Mouse (Mus musculus): ENCODE results near the gene Lat. TPM values are rescaled to one million over a fixed set of nuclear protein-coding genes. Genes with fewer than 3 reads are reported as not detected.

The Lat gene
- total RNA-seq, 2 experiments from 2014 or later: 0.35 to 1.6 TPM

- ATAC-seq (replicated peaks; ENCODE audit: poor library complexity): no peak
These were observed 1.0 kb downstream of the Lat start for GRCm38 (mm10) chr7:126368367-126368766.

- no peak for ATAC-seq (replicated peaks; ENCODE audit: poor library complexity)
These were observed 1.7 kb downstream of the Lat start for GRCm38 (mm10) chr7:126367636-126368035.

GRCm38 (mm10) chr7:126363038-126363437 is 6.3 kb downstream of the Lat start:
- no peak for ATAC-seq (replicated peaks; ENCODE audit: poor library complexity)

DNA sequence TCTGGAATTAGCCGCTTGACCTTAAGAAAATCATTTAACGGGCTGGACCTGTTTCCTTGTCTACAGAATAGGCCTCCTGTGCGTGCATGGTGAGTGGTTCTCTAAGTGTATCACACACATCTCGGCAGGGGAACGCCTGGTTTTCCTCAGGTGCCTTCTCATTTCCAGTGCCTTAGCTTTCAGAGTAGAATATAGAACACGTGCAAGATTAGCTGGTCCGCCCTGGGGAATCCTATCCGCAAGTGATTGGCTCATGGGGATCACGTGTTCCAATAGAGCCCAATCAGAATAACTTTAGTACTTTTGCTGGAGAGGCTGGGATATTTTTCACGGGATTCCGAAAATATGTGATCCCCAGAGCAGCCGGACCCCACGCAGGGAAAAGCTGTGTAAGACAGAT is 10.3 kb downstream of the Lat start:
- no peak for ATAC-seq (replicated peaks; ENCODE audit: poor library complexity)

- ATAC-seq (replicated peaks; ENCODE audit: poor library complexity): no peak
These were observed 11.0 kb downstream of the Lat start for GRCm38 (mm10) chr7:126358413-126358812.

DNA sequence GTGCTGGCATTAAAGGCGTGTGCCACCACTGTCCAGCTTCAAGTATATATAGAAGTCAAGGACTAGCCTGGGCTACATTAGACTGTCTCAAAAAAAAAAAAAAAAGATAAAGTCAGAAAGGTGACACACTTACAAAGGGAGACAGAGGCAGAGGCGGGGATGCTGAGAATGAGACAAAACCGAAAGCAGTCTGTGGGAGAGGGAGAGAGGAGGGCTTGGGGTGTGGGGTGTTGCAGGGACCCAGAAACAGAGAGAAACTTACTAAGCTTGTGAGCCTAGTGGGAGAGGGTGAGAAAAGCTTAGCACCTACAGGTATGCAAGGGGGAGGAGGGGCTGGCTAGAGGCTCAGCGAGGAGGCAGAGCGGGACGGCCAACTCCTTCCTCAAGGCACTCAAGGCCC is 11.5 kb downstream of the Lat start:
- no peak for ATAC-seq (replicated peaks; ENCODE audit: poor library complexity)

GRCm38 (mm10) chr7:126356793-126357591 is 12.4 kb downstream of the Lat start:
- ATAC-seq (replicated peaks; ENCODE audit: poor library complexity): peak; percentile 63

DNA sequence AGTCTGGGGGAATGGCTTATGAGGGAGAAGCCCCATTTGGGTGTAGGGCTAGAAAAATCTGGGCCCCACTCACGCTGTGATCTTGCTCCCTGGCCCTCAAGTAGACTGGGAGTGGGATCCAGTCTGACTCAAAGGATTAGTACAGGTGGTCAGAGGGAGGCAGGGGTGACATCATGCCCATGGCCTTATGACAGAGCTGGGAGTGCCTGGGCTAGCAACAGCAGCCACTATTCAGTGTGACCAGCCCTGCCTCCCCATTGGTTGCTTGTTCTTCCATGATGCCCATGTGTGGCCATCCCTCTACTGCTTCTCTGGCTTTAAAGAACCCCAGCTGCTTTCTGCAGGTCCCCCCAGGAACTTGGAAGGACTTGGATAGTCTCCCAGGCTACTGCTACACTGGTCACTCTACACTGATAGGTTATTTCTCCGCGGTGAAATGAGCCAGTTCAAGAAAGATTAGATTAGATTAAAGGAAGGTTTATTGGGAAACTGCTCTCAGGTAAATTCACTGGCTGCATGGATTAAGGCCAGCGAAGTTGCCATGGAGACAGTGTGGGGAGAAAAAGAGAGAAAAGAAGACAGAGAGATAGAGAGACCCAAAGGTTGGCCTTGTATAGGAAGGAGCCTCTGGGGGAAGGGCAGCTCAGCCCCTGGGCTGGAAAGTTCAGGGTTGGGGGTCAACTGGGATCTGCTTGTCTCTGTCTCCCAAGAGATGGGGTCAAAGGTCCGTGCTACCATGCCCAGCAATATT is 13.3 kb downstream of the Lat start:
- ATAC-seq (replicated peaks; ENCODE audit: poor library complexity): no peak

GRCm38 (mm10) chr7:126354738-126355614 is 14.4 kb downstream of the Lat start:
- 0 out of 2 replicates have a peak, but pooled peaks have one; percentile 17 for ATAC-seq (replicated peaks; ENCODE audit: poor library complexity)

- ATAC-seq (replicated peaks; ENCODE audit: poor library complexity): no peak
These were observed 15.4 kb downstream of the Lat start for GRCm38 (mm10) chr7:126353994-126354365.

DNA sequence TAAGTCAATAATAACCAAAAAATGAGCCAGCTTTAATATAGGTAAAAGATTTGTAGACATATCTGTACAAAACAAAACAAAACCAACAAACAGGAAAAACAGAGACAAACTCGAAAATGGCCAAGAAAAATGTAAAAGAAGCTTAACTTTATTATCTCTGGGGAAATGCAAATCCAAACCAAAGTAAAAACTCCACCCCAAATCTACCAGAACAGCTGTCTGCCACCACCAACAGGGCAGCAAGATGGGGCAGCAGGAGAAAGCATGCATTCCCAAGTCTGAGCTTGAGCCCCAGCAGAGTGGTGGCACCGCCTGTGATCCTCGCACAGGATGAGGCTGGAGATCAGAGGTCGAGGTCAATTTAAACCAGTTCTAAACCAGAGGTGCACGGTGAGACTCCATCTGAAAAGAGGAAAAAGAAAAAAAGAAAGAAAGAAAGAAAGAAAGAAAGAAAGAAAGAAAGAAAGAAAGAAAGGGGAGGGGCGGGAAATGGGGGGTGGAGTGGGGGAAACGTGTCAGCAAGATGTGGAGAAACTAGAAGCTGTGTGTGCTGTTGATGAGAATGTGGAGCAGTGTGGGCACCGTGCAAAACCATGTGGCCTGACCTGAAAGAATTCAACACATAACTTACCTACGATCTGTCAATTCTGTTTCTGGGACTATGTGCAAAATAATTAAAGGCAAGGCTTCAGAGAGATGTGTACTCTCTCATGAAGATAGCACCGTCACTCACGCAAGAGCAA is 15.9 kb downstream of the Lat start:
- no peak for ATAC-seq (replicated peaks; ENCODE audit: poor library complexity)

DNA sequence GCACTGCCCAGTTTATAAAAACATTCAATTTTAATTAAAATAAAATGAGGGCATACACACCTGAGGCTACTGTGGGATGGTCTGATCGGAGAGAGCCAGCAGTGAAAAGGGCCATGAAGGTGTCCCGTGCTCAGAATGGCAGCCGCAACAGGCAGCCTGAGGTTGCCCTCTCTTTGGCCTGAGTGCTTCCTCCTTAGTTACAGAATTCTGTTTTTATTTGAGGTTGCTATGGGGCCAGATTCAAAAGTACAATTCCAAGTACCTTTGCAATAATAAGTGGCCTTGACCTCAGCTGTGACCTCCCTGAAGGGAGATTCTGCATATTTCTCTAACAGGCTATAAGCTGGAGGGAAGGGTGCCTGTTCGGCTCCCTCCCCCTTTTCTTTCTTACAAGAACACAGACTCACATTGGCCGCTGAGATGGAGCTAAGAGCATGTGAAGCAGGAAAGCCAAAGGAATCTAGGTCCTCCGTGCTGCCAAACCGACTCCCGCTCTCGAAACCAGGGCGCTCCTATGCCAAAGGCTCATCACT is 17.9 kb downstream of the Lat start:
- ATAC-seq (replicated peaks; ENCODE audit: poor library complexity): no peak

- ATAC-seq (replicated peaks; ENCODE audit: poor library complexity): no peak
These were observed 18.5 kb downstream of the Lat start for GRCm38 (mm10) chr7:126350748-126351418.

DNA sequence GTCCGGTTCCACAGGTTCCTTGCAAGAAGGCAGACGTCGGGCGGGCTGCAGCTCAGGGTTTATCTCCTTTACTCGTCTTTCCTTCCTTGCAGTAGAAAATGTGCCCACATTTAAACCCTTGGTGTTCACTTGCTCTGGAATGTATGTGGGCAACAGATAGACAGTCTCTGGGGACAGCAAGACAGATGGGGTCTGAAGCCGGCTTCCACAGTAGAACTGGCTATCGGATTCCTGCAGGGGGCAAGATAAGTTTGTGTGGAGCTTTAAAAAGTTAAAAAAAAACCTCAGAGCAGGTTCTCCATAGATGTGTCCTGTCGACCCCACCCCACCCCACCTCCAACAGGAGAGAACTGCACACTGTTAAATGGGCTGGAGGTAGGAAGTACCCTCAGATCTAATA is 21.1 kb downstream of the Lat start:
- ATAC-seq (replicated peaks; ENCODE audit: poor library complexity): peak; percentile 92

DNA sequence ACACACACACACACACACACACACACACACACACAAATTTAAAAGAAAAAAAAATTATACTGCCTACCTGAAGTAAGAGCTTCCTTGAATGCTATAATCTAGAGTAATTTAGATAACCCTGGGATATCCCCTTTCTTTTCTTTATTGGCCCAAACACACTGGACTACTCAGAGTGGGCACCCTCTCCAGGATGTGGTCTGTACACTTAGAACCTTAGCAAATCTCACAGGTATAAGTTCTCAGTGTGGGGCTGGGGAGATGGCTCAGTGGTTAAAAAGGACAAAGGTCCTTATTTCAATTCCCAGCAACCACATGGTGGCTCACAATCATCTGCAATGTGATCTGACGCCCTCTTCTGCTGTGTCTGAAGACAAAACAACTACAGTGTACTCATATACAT is 22.3 kb downstream of the Lat start:
- no peak for ATAC-seq (replicated peaks; ENCODE audit: poor library complexity)

- ATAC-seq (replicated peaks; ENCODE audit: poor library complexity): no peak
These were observed 23.4 kb downstream of the Lat start for GRCm38 (mm10) chr7:126345969-126346368.

GRCm38 (mm10) chr7:126345557-126345956 is 23.8 kb downstream of the Lat start:
- ATAC-seq (replicated peaks; ENCODE audit: poor library complexity): no peak

GRCm38 (mm10) chr7:126340896-126341295 is 28.5 kb downstream of the Lat start:
- ATAC-seq (replicated peaks; ENCODE audit: poor library complexity): no peak

GRCm38 (mm10) chr7:126340206-126340618 is 29.2 kb downstream of the Lat start:
- no peak for ATAC-seq (replicated peaks; ENCODE audit: poor library complexity)

DNA sequence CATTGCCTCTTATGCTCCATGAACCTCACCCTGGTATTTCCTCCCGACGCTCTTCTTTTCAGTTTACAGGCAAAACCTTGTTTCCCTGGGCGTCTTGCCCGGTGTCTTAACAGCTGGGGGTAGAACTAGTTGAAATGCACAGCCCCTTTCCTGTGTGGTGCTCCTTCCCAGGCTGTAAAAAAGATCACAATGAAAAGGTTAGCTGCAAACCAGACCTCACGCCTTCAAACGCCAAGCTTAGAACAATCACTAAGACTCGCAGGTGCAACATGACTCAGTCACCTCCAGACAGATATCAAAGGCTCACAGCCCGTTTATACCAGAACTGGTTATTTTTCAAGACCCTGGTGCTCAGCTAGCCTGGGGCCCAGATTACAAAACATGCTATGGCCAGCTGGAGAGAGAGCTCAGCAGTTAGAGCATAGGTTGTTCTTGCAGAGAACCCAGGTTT is 29.8 kb downstream of the Lat start:
- ATAC-seq (replicated peaks; ENCODE audit: poor library complexity): no peak
